Mouse (Mus musculus): Measurements from ENCODE around the gene Klhl40.

- no peak for TF ChIP-seq CTCF (IDR thresholded peaks at IDR 0.05; ENCODE audit: low read depth)
- TF ChIP-seq EP300 (IDR thresholded peaks at IDR 0.05; ENCODE audit: low read depth) = no peak
Observed at GRCm38 (mm10) chr9:121798887-121799520, 21.6 kb downstream of the Klhl40 start.

Data from heart, postnatal 0 days (tissue).